Mouse (Mus musculus) lung, embryonic 16.5 days (tissue): ENCODE data around the gene Cd82. TPM values are rescaled to one million over a fixed set of nuclear protein-coding genes. Genes with fewer than 3 reads are reported as not detected.

Experiments
- ATAC-seq: fragments of 200-750 bp; cut with Nextera tagmentation; 2 replicates; pipeline ENCODE4 v1.8.0; 2017; ENCODE audit warnings: low read depth, mild to moderate bottlenecking, moderate library complexity
- H3K27ac ChIP-seq: fragments of 300-500 bp; sonication (generic); 2 replicates; pipeline ENCODE4 v1.5.1; 2014; ENCODE audit warnings: mild to moderate bottlenecking, control low read depth, low read length
- H3K27me3 ChIP-seq: fragments of 300-500 bp; sonication (generic); 2 replicates; pipeline ENCODE4 v1.6.1; 2014; ENCODE audit warnings: low read depth, low read length, mixed read lengths; ENCODE audit not compliant: control insufficient read depth, insufficient read depth
- H3K36me3 ChIP-seq: fragments of 300-500 bp; sonication (generic); 2 replicates; pipeline ENCODE4 v1.6.1; 2014; ENCODE audit warnings: low read length; ENCODE audit not compliant: control insufficient read depth, insufficient read depth
- H3K4me1 ChIP-seq: fragments of 300-500 bp; sonication (generic); replicated peaks from 2 replicates; pipeline ENCODE4 v1.6.1; 2014; ENCODE audit warnings: low read length, mixed read lengths; ENCODE audit not compliant: control insufficient read depth, insufficient read depth
- H3K4me2 ChIP-seq: fragments of 300-500 bp; sonication (generic); 2 replicates; pipeline ENCODE4 v1.6.1; 2014; ENCODE audit warnings: low read depth, low read length, control low read depth
- H3K4me3 ChIP-seq: fragments of 300-500 bp; sonication (generic); 2 replicates; pipeline ENCODE4 v1.5.1; 2014; ENCODE audit warnings: mild to moderate bottlenecking, low read length, control low read depth
- H3K9ac ChIP-seq: fragments of 300-500 bp; sonication (generic); 2 replicates; pipeline ENCODE4 v1.6.1; 2014; ENCODE audit warnings: low read length, control low read depth
- H3K9me3 ChIP-seq: fragments of 300-500 bp; sonication (generic); 2 replicates; pipeline ENCODE4 v1.6.1; 2016; ENCODE audit warnings: low read length; ENCODE audit not compliant: control insufficient read depth
- WGBS: fragments of 180-500 bp; shearing (Covaris S2); extraction: QIAGEN DNeasy Blood & Tissue Kit; methylation state at CpG from one replicate; pipeline ENCODE4 v1.1.7; 2014; 5-methylcytosine and 5-hydroxymethylcytosine counted together
- polyA plus RNA-seq: library from polyadenylated mRNA; unstranded; fragments of >200 nt; fragmentation: Nextera tagmentation; extraction: Ambion mirVana; gene quantifications from 2 replicates; pipeline ENCODE4 v1.2.1, GENCODE M21; 2015

Gene Cd82
- polyA plus RNA-seq, 1 experiment from 2014 or later, result 63.6 TPM

DNA sequence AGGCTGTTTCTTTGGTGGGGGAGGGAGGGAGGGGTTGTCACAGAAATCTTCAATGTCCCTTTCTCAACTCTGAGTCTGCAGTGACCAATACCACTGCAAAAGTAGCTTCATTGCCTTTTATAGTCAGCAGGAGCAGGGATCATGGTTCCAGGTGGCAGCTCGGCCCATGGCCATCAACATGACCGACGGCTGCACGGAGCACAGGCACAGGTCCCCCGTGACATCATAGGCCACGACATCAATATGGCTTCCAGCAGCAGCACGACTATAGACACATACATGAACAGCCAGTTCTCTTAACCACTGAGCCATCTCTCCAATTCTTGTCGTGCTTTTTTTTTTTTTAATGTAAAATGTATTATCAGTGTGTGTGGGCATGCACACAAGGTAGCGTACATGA is 48.8 kb downstream of the Cd82 start:
- 77% methylated on average over 9 of the region's 9 CpGs for WGBS
- H3K36me3 ChIP-seq, result no peaks in the 10 kb centered on the region
- H3K9ac ChIP-seq, result no peak overlapping the region
- H3K4me2 ChIP-seq, result no peak overlapping the region
- H3K4me3 ChIP-seq, result no peak overlapping the region
- no peak overlapping the region for H3K27ac ChIP-seq
- no peaks in the 10 kb centered on the region for H3K4me1 ChIP-seq
- no peaks in the 10 kb centered on the region for H3K27me3 ChIP-seq
- ATAC-seq, result no peak
- H3K9me3 ChIP-seq, result no peaks in the 10 kb centered on the region

DNA sequence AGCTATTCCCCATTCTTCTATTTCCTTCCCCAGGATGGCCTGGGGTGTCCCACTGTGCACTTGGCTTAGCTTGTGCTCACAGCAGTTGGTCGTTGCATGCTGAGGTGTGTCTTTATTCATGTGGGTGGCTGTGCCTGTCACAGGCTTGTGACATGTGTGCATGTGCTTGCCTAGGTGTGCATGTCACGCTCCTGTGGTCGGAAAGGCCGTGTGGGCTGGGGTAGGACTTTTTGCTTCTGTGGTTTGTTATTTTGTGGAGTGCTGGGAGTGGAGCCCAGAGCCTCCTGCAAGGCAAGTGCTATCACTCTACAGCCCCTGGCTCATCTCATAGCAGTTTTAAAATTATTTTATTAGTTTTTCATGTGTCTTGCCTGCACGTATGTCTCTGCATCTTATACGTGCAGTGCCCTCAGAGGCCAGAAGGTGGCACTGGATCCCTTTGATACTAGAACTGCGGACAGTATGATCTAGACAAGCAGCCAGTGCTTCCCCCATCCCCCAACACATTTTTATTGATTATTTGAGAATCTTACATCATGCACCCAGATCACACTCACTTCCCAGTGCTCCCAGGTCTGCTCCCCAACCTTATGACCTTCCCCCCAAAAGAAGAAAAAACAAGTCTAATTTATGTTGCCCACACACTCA is 49.4 kb downstream of the Cd82 start:
- Histone ChIP-seq H3K4me3 (no peak overlapping the region), H3K36me3 (no peaks in the 10 kb centered on the region), H3K4me2 (no peak overlapping the region), H3K9me3 (no peaks in the 10 kb centered on the region), H3K27me3 (no peaks in the 10 kb centered on the region), H3K4me1 (no peaks in the 10 kb centered on the region), H3K27ac (0 out of 2 replicates have a peak overlapping the region, but pooled peaks have one; percentile 48), H3K9ac (no peak overlapping the region)
- WGBS, result 51% methylated on average over 7 of the region's 7 CpGs
- peak; percentile 43 for ATAC-seq

DNA sequence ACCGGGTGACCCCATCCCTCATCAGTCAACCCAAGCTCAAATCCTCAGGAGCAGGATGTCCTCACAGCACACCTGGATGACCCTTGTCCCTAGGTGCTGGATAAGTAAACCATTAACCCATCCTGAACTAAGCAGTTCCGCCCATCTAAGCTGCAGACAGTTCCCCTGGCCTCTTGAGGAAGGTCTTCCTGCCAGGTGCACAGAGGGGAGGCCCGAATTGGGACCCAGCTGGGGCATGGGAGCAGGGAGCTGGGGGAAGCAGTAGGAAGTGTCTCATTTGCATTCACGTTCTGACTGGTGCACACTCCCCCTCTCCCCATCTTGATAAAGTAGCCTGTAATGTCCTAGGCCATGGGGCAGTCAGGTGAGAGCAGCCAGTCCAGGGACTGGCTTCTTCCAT is 50.8 kb downstream of the Cd82 start:
- Histone ChIP-seq H3K9ac (no peak overlapping the region), H3K4me2 (no peak overlapping the region), H3K27ac (no peak overlapping the region), H3K4me1 (no peaks in the 10 kb centered on the region), H3K4me3 (no peak overlapping the region), H3K27me3 (no peaks in the 10 kb centered on the region), H3K9me3 (no peaks in the 10 kb centered on the region), H3K36me3 (no peaks in the 10 kb centered on the region)
- WGBS, result 33% methylated on average over 4 of the region's 4 CpGs
- no peak for ATAC-seq

DNA sequence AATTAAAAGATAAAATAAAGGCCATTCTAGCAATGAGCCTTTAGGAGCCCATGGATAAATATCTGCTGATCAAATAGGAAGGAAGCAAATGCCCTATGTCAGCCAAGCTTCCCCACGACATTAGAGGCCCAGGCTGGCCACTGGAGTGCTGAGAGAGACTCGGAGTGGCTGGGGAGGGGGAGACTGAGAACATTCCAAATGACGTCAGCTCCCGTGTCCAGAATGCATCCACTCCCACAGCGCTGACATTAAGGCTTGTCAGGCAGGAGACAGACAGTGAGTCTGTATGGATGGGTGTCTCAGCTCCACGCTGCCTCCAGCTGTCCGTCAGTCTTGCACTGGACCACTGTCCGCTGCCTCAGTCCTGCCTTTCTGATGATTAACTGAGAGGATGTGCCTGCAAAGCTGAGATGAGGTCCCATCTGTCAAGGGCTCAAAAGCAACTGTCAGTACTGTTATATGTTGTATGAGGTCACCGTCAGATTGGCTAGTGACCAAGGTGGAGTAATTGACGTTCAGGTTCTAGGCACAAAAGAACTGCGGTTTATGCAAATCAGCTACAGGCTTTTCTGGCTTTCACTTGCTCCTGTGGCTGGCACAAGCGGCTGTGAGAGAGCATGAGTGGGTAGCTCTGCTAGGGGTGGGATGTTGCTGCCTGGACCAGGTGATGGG is 51.9 kb downstream of the Cd82 start:
- Histone ChIP-seq H3K27me3 (no peaks in the 10 kb centered on the region), H3K4me2 (no peak overlapping the region), H3K4me3 (no peak overlapping the region), H3K9ac (no peak overlapping the region), H3K27ac (no peak overlapping the region), H3K36me3 (no peaks in the 10 kb centered on the region), H3K4me1 (no peaks in the 10 kb centered on the region), H3K9me3 (no peaks in the 10 kb centered on the region)
- no peak for ATAC-seq
- WGBS, result 27% methylated on average over 12 of the region's 12 CpGs

DNA sequence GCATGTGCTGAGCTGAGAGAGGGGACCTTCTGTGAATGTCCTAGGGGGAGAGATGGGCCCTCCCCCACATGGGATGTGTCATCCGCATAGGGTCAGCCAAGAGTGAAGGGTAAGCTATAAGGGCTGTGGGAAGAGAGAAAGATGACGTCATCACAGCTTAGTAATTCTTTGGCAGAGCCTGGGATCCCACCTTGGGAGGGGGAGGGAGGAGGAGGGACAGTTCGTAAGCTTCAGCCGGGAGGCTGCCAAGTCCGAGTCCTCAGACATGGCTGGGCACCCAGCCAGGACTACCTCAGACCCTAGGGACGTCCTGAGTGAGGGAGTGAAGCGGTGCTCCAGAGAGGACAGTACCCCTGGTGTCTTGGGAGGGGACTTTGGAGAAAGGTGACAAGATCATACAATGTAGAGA is 57.9 kb downstream of the Cd82 start:
- H3K27ac ChIP-seq, result no peak overlapping the region
- no peaks in the 10 kb centered on the region for H3K9me3 ChIP-seq
- no peaks in the 10 kb centered on the region for H3K36me3 ChIP-seq
- H3K4me3 ChIP-seq, result no peak overlapping the region
- no peak overlapping the region for H3K4me2 ChIP-seq
- H3K27me3 ChIP-seq, result no peaks in the 10 kb centered on the region
- peaks cover 6% of the 10 kb centered on the region for H3K4me1 ChIP-seq
- peak; percentile 59 for ATAC-seq
- WGBS, result 14% methylated on average over 7 of the region's 7 CpGs
- H3K9ac ChIP-seq, result no peak overlapping the region

DNA sequence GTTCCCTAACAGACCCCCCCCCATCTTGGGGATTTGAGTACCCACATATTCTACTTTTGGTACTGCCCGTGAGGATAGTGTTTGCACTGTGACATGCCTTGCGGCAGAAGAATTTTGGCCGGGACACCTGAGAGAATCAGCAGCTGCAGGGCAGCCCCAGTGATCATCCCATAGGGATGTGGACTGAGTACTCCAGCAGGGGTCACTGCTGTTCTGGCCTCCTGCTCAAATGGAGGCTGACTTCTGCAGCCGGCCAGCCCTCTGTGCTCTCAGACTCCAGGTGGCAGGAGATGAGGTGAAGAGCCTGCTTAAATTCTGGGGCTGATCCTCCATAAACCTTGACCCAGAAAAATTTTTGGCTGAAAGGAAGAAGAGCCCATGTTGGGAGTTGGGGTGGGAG is 58.8 kb downstream of the Cd82 start:
- H3K4me2 ChIP-seq, result no peak overlapping the region
- H3K4me3 ChIP-seq, result no peak overlapping the region
- no peaks in the 10 kb centered on the region for H3K9me3 ChIP-seq
- peaks cover 6% of the 10 kb centered on the region for H3K4me1 ChIP-seq
- no peak overlapping the region for H3K9ac ChIP-seq
- H3K27me3 ChIP-seq, result no peaks in the 10 kb centered on the region
- WGBS, result 22% methylated on average over 4 of the region's 4 CpGs
- no peak overlapping the region for H3K27ac ChIP-seq
- peak; percentile 36; the same call in 1 of the 2 replicates for ATAC-seq
- no peaks in the 10 kb centered on the region for H3K36me3 ChIP-seq

DNA sequence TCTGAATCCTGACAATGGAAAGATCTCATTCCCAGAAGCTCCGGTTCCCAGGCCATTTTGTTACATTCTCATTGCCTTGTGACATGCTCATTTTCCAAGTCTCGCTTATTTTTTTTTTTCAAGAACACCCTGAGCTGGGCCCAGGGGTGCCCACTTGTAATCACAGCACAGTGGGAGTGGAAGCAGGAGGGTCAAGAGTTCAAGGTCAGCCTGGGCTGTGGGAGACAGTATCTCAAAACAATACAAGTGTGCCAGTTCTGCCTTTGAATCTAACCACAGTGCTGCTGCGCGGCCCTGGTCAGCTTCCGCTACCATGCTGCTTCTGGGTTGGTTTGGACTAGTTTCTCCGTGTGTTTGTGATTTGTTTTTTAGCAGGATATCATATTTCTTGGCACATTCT is 59.7 kb downstream of the Cd82 start:
- no peaks in the 10 kb centered on the region for H3K27me3 ChIP-seq
- H3K36me3 ChIP-seq, result no peaks in the 10 kb centered on the region
- no peak overlapping the region for H3K4me2 ChIP-seq
- H3K9me3 ChIP-seq, result no peaks in the 10 kb centered on the region
- WGBS, result 82% methylated on average over 6 of the region's 6 CpGs
- H3K4me1 ChIP-seq, result peaks cover 6% of the 10 kb centered on the region
- no peak overlapping the region for H3K4me3 ChIP-seq
- no peak for ATAC-seq
- H3K27ac ChIP-seq, result no peak overlapping the region
- H3K9ac ChIP-seq, result no peak overlapping the region

DNA sequence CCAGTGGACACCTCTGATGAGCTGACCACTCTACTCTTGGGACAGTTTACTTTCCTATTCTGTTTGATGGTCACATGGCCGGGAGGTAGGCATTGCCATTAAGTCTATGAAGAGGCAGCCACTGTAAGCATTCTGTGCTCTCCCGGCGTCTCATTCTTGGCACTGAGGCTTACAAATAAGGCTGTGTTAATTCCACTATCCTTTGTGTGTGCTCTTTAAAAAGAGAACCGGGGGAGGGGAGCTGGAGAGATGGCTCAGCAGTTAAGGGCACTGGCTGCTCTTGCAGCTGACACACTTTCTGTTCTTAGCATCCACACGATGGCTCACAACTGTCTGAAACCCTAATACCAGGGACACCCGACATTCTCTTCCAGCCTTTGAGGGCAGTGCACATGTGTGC is 71.7 kb downstream of the Cd82 start:
- 57% methylated on average over 6 of the region's 6 CpGs for WGBS
- no peaks in the 10 kb centered on the region for H3K9me3 ChIP-seq
- H3K4me3 ChIP-seq, result no peak overlapping the region
- H3K4me1 ChIP-seq, result 0 out of 2 replicates have a peak, but pooled peaks cover 3% of the 10 kb centered on the region
- H3K27ac ChIP-seq, result no peak overlapping the region
- H3K9ac ChIP-seq, result no peak overlapping the region
- ATAC-seq, result no peak
- no peak overlapping the region for H3K4me2 ChIP-seq
- no peaks in the 10 kb centered on the region for H3K36me3 ChIP-seq
- H3K27me3 ChIP-seq, result no peaks in the 10 kb centered on the region

DNA sequence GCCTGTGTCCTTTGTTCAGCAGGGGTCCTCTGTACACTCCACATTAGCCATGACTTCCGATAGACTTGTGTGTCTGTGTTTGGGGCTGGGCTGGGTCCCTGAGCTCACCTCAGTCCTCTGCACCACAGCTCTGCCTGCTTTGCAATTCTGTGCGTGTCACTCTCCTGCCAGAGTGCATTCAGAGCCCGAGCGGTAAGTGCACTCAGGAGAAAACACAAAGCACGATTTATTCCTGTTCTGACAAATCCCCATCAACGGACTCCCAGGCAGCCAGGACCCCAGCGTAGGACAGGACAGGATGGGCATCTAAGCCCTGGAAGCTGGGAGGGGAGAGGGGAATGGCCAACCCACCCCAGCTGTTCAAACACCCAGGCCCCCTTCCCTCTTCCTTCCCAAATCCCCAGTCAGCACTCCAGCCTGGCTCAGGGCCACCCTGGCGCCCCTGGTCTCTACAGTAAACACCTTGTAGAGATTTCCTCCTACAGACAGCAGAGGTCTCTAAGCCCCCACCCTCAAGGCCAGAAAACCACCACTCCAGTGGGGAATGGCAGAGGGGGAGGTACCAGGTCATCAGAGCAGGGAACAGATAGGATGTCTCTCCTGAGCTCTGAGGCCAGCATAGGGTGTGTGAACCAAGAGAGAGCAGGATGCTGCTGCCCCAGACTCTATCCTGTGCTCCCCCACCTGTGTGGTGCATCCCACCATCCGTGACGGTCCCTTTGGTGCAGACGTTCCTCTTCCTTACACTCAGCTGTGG is 72.6 kb downstream of the Cd82 start:
- Histone ChIP-seq H3K4me3 (no peak overlapping the region), H3K4me1 (0 out of 2 replicates have a peak, but pooled peaks cover 3% of the 10 kb centered on the region), H3K36me3 (no peaks in the 10 kb centered on the region), H3K9me3 (no peaks in the 10 kb centered on the region), H3K9ac (no peak overlapping the region), H3K4me2 (no peak overlapping the region), H3K27me3 (no peaks in the 10 kb centered on the region), H3K27ac (no peak overlapping the region)
- peak; percentile 38 for ATAC-seq
- 30% methylated on average over 11 of the region's 11 CpGs for WGBS
